Mouse (Mus musculus) embryonic facial prominence, embryonic 12.5 days (tissue): Measurements from ENCODE around the gene Zfhx3. TPM values are rescaled to one million over a fixed set of nuclear protein-coding genes. Genes with fewer than 3 reads are reported as not detected.

Experiments used
- ATAC-seq: fragments of 200-750 bp; cut with Nextera tagmentation; 2 replicates; pipeline ENCODE4 v1.8.0; 2017; ENCODE audit not compliant: insufficient number of reproducible peaks, insufficient read depth, low FRiP score, low TSS enrichment
- H3K27ac ChIP-seq: fragments of 300-500 bp; sonication (generic); 2 replicates; pipeline ENCODE4 v1.5.1; 2016; ENCODE audit warnings: mild to moderate bottlenecking
- H3K27me3 ChIP-seq: fragments of 300-500 bp; sonication (generic); 2 replicates; pipeline ENCODE4 v1.6.1; 2016; ENCODE audit warnings: mild to moderate bottlenecking, moderate library complexity
- H3K36me3 ChIP-seq: fragments of 300-500 bp; sonication (generic); 2 replicates; pipeline ENCODE4 v1.6.1; 2016; ENCODE audit warnings: mild to moderate bottlenecking
- H3K4me1 ChIP-seq: fragments of 300-500 bp; sonication (generic); 2 replicates; pipeline ENCODE4 v1.6.1; 2016
- H3K4me2 ChIP-seq: fragments of 300-500 bp; sonication (generic); replicated peaks from 2 replicates; pipeline ENCODE4 v1.6.1; 2016; ENCODE audit warnings: mild to moderate bottlenecking, moderate library complexity
- H3K4me3 ChIP-seq: fragments of 300-500 bp; sonication (generic); 2 replicates; pipeline ENCODE4 v1.5.1; 2016; ENCODE audit warnings: mild to moderate bottlenecking
- H3K9ac ChIP-seq: fragments of 300-500 bp; sonication (generic); 2 replicates; pipeline ENCODE4 v1.6.1; 2016; ENCODE audit warnings: mild to moderate bottlenecking, moderate library complexity
- H3K9me3 ChIP-seq: fragments of 300-500 bp; sonication (generic); 2 replicates; pipeline ENCODE4 v1.6.1; 2016; ENCODE audit warnings: mild to moderate bottlenecking, moderate library complexity
- WGBS: fragments of 180-500 bp; shearing (Covaris S2); methylation state at CpG from one replicate; pipeline ENCODE4 v1.1.7; 2016; 5-methylcytosine and 5-hydroxymethylcytosine counted together
- polyA plus RNA-seq: library from polyadenylated mRNA; unstranded; fragments of >200 nt; fragmentation: Nextera tagmentation; extraction: Ambion mirVana; gene quantifications from 2 replicates; pipeline ENCODE4 v1.2.1, GENCODE M21; 2016

Gene Zfhx3
- polyA plus RNA-seq, 1 experiment from 2014 or later = 43.1 TPM

DNA sequence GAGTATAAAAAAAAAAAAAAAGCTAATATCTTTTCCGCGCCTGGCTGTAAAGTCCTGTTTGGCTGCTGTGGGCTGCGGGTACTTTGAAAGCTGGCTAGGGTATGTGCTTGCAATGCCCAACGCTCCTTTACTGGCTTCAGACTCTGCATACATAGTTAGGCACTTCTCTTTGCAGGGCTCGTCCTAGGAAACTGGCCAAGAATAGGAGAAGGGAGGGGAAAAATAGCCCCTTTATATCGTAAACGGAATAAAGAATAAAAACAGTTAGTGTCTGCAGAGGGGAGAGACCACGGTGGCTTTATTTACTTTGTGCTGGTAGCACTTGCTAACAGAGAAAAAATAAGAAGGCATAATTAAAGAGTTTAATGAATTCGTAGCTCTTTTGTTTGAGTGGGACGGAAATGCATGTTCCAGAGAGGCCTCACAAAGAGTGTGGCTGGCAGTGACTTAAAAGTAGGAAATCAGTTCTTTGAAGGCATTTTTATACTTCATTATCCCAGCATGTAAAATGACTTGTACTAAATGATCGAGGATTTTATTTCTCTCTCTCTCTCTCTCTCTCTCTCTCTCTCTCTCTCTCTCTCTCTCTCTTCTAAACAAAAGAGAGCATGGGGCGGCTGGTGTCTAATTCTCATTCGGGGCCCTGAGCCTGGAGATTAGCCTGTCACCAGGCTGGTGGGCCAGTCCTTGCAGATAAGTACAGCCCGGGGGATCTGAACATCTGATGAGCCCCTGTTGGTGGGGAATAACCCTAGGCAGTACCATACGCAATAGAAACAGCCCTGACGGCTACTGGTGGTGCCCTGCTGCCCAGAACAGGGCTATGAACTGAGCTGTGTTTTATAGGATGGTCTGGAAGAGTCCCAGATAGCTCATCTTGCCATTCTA is 159.8 kb downstream of the Zfhx3 start:
- no peak overlapping the region for H3K9ac ChIP-seq
- H3K4me1 ChIP-seq = peaks cover 11% of the 10 kb centered on the region
- H3K36me3 ChIP-seq = no peaks in the 10 kb centered on the region
- no peak overlapping the region for H3K4me2 ChIP-seq
- 53% methylated on average over 16 of the region's 16 CpGs for WGBS
- H3K27me3 ChIP-seq = no peaks in the 10 kb centered on the region
- peak overlapping the region; percentile 41 for H3K27ac ChIP-seq
- H3K9me3 ChIP-seq = no peaks in the 10 kb centered on the region
- no peak for ATAC-seq
- H3K4me3 ChIP-seq = no peak overlapping the region

DNA sequence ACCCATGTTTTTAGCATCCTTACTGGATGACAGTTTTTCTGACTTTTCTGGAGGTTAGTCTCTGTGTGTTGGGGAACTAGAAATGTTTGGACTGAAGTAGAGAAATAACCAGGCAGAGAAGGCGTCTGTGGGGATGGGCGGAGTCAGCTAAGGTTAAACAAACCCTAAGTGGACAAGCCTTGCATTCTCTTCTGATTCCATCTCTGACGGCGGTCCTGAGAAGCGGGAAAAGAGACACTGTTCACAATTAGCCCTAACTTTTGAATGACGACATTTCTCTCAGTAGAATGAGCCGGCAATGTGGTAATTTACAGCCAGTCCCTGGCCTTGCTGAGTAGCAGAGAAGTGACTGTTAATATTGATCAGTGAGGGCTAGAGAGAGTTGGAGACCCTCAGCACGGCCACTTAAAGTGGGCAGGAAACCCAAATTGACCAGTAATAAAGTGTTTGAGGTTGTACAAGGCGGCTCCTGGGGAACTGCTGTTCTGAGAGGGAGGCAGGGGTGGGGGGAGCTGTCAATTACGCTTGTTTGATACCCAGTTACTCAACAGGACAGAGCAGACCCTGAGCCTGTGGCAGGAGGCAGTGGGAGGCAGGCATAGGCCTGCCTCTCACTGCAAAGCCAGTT is 162.1 kb downstream of the Zfhx3 start:
- H3K36me3 ChIP-seq = no peaks in the 10 kb centered on the region
- H3K4me2 ChIP-seq = no peak overlapping the region
- H3K9ac ChIP-seq = no peak overlapping the region
- no peak overlapping the region for H3K27ac ChIP-seq
- 17% methylated on average over 10 of the region's 10 CpGs for WGBS
- H3K4me1 ChIP-seq = peaks cover 9% of the 10 kb centered on the region
- H3K9me3 ChIP-seq = no peaks in the 10 kb centered on the region
- H3K4me3 ChIP-seq = no peak overlapping the region
- ATAC-seq = no peak
- no peaks in the 10 kb centered on the region for H3K27me3 ChIP-seq

DNA sequence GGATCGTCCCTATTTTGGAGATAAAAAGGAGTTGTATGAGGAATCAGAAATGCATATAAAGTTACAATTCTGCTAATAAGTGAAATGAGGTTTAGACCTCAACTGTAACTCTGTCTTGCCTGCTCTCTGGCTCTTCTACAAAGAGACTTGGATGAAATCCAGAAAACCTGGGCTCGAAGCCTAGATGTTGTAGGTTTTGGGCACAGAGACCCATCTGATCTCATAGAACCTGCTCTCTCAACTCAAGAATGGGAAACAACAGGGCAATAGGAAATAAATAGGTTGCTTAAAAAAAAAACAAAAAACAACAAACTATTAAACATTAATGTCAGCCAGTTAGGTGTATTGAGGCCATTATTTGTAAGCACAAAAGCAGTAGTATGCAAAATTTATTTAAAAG is 182.6 kb downstream of the Zfhx3 start:
- Histone ChIP-seq H3K36me3 (no peaks in the 10 kb centered on the region), H3K9me3 (no peaks in the 10 kb centered on the region), H3K4me2 (no peak overlapping the region), H3K4me1 (no peaks in the 10 kb centered on the region), H3K4me3 (no peak overlapping the region), H3K27me3 (no peaks in the 10 kb centered on the region), H3K27ac (no peak overlapping the region), H3K9ac (no peak overlapping the region)
- no peak for ATAC-seq
- 81% methylated on average over 2 of the region's 2 CpGs for WGBS

DNA sequence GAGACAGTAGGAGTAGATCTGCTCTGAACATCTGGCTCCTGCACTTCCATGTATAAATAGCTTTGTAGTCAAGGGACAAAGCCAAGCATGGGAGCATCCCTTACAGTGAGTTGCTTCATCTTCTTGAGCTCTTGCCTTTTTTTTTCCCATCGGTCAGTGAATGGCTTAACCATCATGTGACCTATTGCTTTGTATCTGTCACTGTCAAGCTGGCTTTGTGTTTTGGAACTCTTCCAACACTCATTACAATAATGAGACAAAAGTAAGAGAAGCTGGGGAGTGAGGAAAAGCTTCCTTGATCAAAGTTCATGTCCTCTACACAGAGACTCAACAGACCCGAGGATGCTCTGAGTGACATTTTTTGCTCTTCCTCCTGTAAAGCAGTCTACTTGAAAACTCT is 183.0 kb downstream of the Zfhx3 start:
- WGBS = 87% methylated on average over 2 of the region's 2 CpGs
- Histone ChIP-seq H3K9me3 (no peaks in the 10 kb centered on the region), H3K4me1 (no peaks in the 10 kb centered on the region), H3K27ac (no peak overlapping the region), H3K4me3 (no peak overlapping the region), H3K4me2 (no peak overlapping the region), H3K27me3 (no peaks in the 10 kb centered on the region), H3K36me3 (no peaks in the 10 kb centered on the region), H3K9ac (no peak overlapping the region)
- no peak for ATAC-seq

DNA sequence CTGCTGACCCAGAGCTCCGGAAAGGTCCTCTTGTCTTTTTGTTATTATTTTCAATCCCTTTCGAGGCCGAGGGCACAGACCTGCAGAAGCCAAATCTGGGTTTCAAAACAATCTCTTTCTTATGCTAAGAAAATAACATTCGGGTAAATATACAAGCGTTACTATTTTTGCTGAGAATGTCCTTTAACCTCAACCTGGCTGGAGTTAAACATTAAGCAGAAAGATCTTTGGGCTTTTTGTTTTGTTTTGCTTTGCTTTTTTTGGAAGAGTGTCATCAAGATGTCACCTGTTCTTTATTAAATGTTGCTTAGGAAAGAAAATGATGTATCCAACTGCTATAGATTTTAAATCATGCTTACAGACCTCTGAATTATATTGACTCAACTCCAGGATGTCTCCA is 204.1 kb downstream of the Zfhx3 start:
- Histone ChIP-seq H3K9me3 (no peaks in the 10 kb centered on the region), H3K4me2 (no peak overlapping the region), H3K9ac (no peak overlapping the region), H3K36me3 (no peaks in the 10 kb centered on the region), H3K27ac (no peak overlapping the region), H3K4me1 (peaks cover 11% of the 10 kb centered on the region), H3K27me3 (no peaks in the 10 kb centered on the region), H3K4me3 (no peak overlapping the region)
- ATAC-seq = no peak
- WGBS = 54% methylated on average over 5 of the region's 5 CpGs

DNA sequence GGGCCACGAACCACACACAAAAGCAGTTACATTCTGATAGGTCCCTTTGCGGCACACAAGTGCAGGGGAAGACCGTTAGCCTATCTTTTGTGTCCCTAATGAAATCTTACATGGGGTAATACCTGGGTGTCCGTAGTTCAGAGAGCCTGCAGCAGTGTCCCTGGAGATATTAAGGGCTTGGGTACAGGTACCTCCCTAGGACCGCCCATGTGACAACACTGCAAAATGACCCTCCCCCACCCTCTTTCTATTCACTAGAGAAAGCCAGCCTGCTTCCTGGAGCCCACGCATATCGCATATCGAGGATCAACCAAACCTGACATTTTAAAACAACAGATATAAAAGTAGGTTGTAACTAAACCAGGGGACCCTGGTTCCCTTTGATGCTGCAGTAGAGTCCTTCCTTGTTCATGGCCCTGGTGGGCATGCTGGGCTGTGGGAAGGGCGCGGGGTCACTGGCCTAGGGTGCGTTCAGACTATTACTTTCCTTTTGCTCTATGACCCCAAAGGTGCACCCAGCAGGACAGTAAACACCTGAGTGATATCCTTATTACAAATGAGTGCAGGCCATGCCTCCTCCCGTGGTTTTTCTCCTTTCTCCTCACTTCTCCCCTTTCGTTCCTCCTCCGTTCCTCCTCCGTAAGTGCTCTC is 206.3 kb downstream of the Zfhx3 start:
- Histone ChIP-seq H3K27me3 (no peaks in the 10 kb centered on the region), H3K4me2 (peak overlapping the region; percentile 19; the same call in 1 of the 2 replicates), H3K4me3 (no peak overlapping the region), H3K4me1 (peaks cover 11% of the 10 kb centered on the region), H3K27ac (no peak overlapping the region), H3K9me3 (no peaks in the 10 kb centered on the region), H3K36me3 (no peaks in the 10 kb centered on the region), H3K9ac (no peak overlapping the region)
- no peak for ATAC-seq
- 61% methylated on average over 15 of the region's 15 CpGs for WGBS

DNA sequence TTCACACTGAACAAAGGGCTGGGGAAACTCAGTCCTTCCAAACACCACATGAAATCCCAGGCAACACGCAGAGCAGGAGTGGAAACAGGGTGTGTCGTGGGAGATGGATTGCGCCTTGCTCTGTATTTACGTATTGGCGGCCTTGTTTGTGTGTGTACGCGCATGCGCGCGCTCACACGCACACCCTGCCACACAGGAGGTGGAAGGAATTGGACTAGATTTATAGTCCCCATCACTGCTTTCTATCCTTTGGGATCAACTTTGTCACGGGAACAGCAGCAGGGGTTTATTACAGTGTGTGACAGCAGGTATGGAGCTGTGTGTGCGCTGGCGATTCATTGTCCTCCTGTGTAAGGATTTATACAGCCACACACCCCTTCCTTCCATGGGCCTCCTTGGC is 228.4 kb downstream of the Zfhx3 start:
- H3K4me3 ChIP-seq = no peak overlapping the region
- H3K27me3 ChIP-seq = no peaks in the 10 kb centered on the region
- H3K27ac ChIP-seq = no peak overlapping the region
- 92% methylated on average over 14 of the region's 14 CpGs for WGBS
- H3K9me3 ChIP-seq = no peaks in the 10 kb centered on the region
- no peak overlapping the region for H3K4me2 ChIP-seq
- no peak overlapping the region for H3K9ac ChIP-seq
- no peaks in the 10 kb centered on the region for H3K4me1 ChIP-seq
- no peaks in the 10 kb centered on the region for H3K36me3 ChIP-seq
- no peak for ATAC-seq

DNA sequence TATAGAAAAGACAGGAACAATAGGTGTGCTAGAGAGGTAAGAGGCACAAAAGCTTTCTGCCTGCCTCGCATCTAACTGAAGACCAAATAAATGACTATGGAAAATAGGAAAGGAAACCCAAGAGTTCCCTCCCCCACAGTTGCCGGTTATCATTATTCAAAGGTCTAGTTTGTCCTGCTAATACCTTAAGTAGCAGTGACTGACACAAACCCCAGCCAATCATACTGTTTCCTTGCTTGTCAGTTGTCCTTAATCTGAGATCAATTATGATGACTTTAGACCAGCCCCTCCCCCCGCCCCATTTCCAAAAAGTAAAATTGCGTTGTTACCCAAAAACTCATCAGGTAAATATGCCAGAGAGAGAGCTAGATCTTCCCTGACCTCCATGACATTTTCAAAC is 240.9 kb downstream of the Zfhx3 start:
- Histone ChIP-seq H3K4me3 (no peak overlapping the region), H3K9ac (no peak overlapping the region), H3K36me3 (no peaks in the 10 kb centered on the region), H3K4me2 (no peak overlapping the region), H3K9me3 (no peaks in the 10 kb centered on the region), H3K27ac (no peak overlapping the region), H3K4me1 (no peaks in the 10 kb centered on the region), H3K27me3 (no peaks in the 10 kb centered on the region)
- WGBS = 68% methylated on average over 4 of the region's 4 CpGs
- ATAC-seq = no peak

DNA sequence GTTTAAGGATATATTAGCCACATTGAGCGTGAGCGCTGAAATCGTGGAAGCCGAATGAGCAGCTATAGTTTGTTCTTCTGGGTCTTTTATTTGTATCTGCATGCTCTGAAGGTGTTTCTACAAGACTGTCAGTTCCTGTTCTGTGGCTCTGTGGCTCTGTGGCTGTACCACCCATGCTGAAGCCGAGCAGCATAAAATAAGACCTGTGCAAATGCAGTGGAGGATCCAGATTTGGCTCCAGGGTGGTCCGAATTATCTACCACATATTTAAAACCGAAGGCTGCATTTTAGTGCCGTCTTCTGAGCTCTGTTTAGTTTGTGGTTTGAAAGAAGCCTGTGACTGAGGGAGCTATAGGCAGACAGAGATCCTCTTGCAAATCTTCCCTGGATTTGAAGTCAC is 241.5 kb downstream of the Zfhx3 start:
- Histone ChIP-seq H3K36me3 (no peaks in the 10 kb centered on the region), H3K9ac (no peak overlapping the region), H3K4me1 (no peaks in the 10 kb centered on the region), H3K27ac (no peak overlapping the region), H3K4me2 (no peak overlapping the region), H3K4me3 (no peak overlapping the region), H3K27me3 (no peaks in the 10 kb centered on the region), H3K9me3 (no peaks in the 10 kb centered on the region)
- no peak for ATAC-seq
- WGBS = 64% methylated on average over 8 of the region's 8 CpGs

DNA sequence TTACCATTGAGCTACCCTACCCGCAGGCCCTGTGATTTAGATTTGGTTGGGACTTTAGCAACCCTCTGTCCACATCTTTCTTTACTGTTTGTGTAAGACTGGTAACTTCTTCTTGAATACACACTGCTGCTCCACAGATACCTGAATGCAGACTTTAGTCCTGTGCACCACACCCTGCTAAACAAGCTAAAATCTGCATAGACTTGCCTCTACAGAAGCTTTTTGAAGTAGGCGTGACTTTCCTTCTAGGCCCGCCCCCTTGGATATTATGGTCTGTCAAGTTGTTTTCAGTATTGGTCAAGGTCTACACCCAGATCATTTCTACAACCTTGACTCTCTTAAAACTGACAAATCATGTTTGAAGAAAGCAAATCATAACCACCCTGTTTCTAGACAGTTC is 243.8 kb downstream of the Zfhx3 start:
- Histone ChIP-seq H3K9ac (no peak overlapping the region), H3K27ac (no peak overlapping the region), H3K36me3 (no peaks in the 10 kb centered on the region), H3K4me1 (no peaks in the 10 kb centered on the region), H3K27me3 (no peaks in the 10 kb centered on the region), H3K4me2 (no peak overlapping the region), H3K4me3 (no peak overlapping the region), H3K9me3 (no peaks in the 10 kb centered on the region)
- 85% methylated on average over 3 of the region's 3 CpGs for WGBS
- ATAC-seq = no peak

DNA sequence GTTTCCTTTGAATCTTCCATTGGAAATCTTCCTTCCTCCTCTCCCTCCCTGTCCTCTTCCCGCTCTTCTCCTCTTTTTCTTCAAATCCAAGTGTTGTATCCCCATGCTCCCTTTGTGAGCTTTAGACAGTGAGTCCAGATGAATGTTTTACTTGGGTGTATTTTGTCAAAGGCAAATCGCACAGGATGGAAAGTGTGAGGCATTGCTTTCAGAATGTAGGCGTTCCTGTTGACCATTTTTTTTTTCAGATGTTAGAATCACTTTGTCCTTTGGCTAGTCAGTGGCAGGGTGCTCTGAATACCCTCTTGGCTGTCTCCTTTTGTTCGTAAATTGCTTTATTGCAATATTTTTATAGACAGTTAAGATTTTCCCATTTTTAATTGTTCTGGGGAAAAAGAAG is 245.6 kb downstream of the Zfhx3 start:
- no peak overlapping the region for H3K4me3 ChIP-seq
- ATAC-seq = no peak
- H3K27me3 ChIP-seq = no peaks in the 10 kb centered on the region
- 83% methylated on average over 4 of the region's 4 CpGs for WGBS
- H3K4me1 ChIP-seq = no peaks in the 10 kb centered on the region
- H3K27ac ChIP-seq = no peak overlapping the region
- H3K9me3 ChIP-seq = no peaks in the 10 kb centered on the region
- no peaks in the 10 kb centered on the region for H3K36me3 ChIP-seq
- no peak overlapping the region for H3K4me2 ChIP-seq
- no peak overlapping the region for H3K9ac ChIP-seq

DNA sequence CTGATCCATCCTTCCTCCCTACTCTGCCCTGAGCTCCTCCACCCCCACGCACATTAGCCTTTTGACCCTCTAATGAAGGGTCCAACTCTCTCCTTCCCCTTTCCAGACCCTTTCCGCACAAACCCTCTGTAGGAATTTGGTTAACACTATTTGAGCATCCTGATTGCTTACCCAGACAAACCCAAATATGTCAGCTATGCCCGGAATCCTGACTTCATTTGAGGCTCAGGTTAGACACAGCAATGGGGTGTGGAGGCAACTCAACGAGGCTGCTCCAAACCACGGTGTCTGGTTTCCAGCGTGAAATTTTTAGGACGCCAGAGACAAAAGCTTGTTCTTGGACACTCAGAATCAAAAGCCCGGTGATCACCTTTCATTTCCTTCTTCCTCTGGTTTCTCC is 252.1 kb downstream of the Zfhx3 start:
- no peak overlapping the region for H3K4me3 ChIP-seq

More for the DNA sequence above, 252.1 kb downstream of the Zfhx3 start:
- peaks cover 11% of the 10 kb centered on the region for H3K4me1 ChIP-seq
- H3K9ac ChIP-seq = no peak overlapping the region
- WGBS = 13% methylated on average over 8 of the region's 8 CpGs
- H3K9me3 ChIP-seq = no peaks in the 10 kb centered on the region
- peak overlapping the region; percentile 52 for H3K27ac ChIP-seq
- no peaks in the 10 kb centered on the region for H3K27me3 ChIP-seq
- ATAC-seq = no peak
- no peaks in the 10 kb centered on the region for H3K36me3 ChIP-seq
- H3K4me2 ChIP-seq = 0 out of 2 replicates have a peak overlapping the region, but pooled peaks have one; percentile 2
